Mouse (Mus musculus): ENCODE data around the gene Gabrg1. TPM values are rescaled to one million over a fixed set of nuclear protein-coding genes. Genes with fewer than 3 reads are reported as not detected.

The Gabrg1 gene
- not detected for polyA plus RNA-seq (2017; shearing (Covaris generic))

DNA sequence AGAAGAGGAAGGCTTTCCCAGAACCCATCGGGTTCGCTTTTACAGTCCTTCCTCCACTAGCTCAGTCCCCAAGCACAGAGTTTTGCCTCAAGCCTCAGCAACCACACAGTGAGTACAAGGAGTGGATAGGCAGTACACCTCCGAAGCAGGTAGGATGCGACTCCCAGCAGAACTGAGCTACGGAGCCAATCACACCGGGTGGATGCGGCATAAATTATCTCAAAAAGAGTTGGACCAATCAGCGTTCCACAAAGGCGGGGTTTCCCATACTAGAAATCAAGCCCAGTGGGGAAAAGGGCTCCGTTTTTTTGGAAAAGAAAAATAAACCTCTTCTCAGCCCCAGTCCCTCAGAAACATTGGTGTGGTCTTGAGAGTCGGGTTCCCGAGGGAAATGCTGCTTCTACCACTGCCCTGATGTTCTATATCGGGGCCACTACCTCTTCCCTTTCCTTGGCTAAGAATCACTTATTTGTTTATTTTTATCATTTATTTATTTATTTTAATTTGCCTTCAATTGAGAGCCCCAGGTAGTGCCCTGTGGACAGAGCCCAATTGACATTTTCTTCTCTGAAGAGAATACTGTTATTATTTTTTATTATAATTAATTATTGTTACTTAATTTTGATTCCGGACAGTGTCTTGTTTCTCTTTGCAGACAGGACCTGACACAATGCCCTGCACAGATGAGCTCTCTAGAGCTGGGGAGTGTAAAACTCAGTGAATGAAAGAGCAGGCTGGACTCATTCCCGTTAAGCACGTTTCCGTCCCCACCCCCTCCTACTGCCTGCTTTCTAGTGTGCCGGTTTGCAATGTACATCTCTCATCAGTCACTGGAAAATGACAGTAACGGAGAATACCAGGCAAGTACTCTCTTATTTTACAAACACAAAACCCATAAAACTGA is at the start of gene Gabrg1:
Gene Gabrg1, minus strand, starts transcription at position 426 of the 904 bp plus-strand sequence.

Measured in inflammation-experienced regulatory T-cells, adult 16 weeks (primary cell).